Mouse (Mus musculus) Muller cell, postnatal 12 days (primary cell): ENCODE results near the gene Nxpe3.
A peak's percentile ranks its signal among the peaks of the same experiment; 100 is the strongest.

Source experiments
- DNase-seq: peaks from one replicate; pipeline ENCODE4 v3.0.0-alpha.2; 2015; ENCODE audit errors: inconsistent ontology term

Nxpe3 gene

GRCm38 (mm10) chr16:55894893-55895650 lies at the start of gene Nxpe3:
Gene Nxpe3 (minus strand): TSS chr16:55895285.
- DNase-seq: peak; percentile 94

DNA sequence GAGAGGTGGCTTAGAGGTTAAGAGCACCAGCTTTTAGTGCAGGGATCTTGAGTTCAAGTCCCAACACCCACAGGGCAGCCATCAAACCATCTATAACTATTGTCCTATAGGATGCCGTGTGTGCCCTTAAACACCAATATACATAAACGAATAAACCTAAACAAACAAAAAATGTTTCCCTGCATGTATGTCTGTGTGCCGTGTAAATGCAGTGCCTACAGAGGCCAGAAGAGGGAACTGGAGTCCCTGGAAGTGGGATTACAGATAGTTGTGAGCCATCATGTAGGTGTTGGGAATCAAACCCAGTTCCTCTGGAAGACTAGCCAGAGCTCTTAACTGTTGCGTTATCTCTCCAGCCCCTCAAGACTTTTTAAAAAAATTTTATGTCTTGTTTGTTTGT lies 45.7 kb upstream of the Nxpe3 start:
- DNase-seq: no peak

GRCm38 (mm10) chr16:55939703-55940102 lies 44.6 kb upstream of the Nxpe3 start:
- no peak for DNase-seq

DNA sequence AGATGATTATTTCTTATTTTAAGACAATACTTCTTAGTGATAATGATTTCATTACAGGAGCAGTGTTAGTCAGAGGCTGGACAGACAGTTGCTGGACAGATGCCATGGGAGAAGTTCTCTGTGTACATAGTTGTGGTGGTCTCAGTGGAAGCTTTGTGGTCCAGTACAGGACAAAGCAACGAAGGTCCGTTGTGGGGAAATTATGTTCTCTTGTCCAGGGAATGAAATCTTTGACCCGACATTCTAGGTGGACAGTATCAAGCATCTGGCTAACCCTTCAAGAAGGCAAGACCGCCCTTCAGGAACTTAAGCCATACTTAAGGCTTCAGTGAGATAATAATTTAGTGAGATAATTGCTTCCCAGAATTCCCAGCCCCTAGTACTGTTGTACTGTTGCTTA lies 43.7 kb upstream of the Nxpe3 start:
- no peak for DNase-seq

DNA sequence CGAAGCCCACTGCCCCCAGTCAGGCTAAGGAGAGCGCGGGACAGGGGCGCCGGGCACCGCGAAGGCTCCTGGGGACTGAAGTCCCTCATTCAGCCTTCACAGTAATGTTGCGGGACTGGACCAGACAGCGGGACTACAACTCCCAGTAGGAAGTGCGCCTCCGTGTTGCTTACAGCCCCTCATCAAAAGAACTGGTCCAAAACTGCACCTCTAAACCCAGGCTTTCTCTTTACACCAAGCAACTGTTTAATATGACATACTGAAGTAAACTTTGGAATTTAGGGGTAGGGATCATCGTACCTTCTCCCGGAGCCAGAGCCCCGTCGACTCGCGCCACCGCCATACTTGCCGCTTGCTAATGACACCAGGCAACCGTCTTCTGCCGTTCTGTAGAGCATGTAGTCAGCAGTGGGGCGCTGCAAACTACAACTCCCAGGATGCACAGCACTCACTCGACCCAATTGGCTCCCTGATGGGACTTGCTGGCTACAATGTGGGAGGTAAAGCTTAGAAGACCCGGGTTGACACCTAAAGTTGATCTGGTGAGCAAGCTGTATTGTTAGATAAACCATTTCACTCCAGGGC lies 39.5 kb upstream of the Nxpe3 start, which contains the start of gene Cep97:
Cep97 (minus strand) TSS at position 403 of the 585 bp plus-strand sequence.
- peak; percentile 92 for DNase-seq

- DNase-seq: peak; percentile 42
Measured at GRCm38 (mm10) chr16:55933681-55934343, 38.7 kb upstream of the Nxpe3 start.

DNA sequence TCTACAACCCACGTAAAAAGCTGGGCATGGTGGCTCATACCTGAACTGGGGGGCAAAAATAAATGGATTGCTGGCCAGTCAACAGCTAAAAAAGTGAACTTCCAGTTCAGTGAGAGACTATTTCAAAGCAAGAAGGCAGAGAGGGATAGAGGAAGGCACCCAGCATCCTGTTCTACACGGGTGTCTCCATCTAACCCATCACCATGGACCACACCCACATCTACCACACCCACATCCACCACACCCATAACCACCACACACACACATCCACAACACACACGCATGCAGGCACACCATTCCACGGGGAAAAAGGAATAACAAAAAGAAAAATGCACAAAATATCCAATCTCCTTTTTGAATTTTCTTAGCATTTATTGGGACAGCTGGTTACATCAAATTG lies 28.9 kb upstream of the Nxpe3 start:
- no peak for DNase-seq

DNA sequence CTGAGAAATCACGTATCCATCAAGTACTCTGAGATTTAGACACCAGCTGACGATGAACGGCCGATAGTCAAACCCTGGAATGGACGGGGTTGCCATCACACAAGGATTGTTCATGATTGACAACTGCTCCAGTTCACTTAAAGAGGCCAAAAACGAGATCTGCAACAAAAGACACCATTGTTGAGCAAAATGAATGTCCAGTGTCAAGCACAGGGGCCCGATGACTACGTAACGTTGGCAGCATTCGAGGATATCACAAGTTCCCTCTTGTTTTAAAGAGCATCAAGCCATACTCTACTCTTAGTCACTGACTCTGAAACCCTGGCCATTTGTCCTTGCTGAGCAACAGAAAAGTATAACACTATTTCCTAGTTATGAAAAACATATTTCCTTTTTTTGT lies 27.0 kb upstream of the Nxpe3 start:
- DNase-seq: no peak

GRCm38 (mm10) chr16:55914716-55915115 lies 19.6 kb upstream of the Nxpe3 start:
- DNase-seq: no peak

GRCm38 (mm10) chr16:55910208-55910793 lies 15.2 kb upstream of the Nxpe3 start:
- no peak for DNase-seq

DNA sequence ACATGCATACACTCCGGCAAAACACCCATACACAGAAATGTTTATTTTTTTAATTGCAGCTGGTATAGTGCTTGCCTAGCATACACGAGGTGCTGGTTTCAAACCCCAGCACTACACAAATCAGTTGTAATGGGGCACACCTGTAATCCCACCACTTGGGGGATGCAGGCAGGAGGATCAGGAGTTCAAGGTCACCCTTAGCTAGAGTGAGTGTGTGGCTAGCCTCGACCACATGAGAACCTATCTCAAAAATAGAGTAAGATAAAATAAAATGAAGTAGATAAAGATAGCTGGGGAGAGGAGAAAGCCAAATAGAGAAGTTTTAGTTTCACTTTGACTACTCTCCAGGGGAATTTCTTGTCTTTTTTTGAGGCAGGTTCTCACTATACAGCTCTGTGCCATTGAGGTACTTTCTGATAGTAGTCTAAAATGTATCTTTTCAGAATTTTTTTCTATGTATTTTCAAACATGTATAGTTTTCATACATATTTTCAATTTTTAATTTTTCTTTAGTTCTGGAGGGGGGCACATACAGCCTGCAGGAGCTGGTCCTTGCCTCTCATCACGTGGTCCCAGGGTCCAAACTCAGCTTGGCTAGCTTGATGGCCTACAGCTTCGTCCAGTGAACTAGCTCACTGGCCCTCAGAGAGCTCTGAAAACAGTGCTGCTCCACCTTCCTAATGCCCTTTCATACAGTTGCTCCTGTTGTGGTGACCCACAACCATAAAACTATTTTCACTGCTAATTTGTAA lies 12.0 kb upstream of the Nxpe3 start:
- no peak for DNase-seq

- DNase-seq: no peak
Measured at GRCm38 (mm10) chr16:55905370-55905769, 10.3 kb upstream of the Nxpe3 start.

GRCm38 (mm10) chr16:55901839-55902756 lies 7.0 kb upstream of the Nxpe3 start:
- DNase-seq: no peak

DNA sequence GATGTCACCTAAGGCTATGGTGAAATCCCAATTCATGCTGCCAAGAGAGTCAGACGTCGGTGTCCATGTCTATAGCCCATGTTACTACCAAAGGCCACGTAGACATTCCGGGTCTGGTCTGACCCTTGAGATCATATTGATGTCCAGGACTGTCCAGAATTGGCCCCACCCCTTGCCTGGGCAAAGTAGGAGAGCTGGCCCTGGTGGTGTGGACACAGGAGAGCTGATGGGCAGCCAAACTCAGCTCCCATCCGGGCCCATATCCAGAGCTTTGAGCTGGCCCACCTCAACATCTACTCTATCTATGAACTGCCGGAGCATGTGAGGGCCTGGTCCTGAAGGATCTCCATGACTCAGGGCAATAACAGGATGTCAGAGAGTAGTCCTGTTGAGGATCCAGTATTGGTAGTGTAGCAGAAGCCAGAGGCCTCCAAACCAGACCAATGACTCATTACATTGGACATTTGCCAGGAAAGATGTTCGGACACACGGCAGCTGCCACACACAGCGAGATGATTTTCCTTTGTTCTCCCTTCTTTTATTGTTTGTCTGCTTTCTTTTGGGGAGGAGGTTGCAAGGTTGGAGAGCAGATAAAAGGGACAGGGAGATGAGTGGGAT lies 3.4 kb upstream of the Nxpe3 start:
- DNase-seq: peak; percentile 84

DNA sequence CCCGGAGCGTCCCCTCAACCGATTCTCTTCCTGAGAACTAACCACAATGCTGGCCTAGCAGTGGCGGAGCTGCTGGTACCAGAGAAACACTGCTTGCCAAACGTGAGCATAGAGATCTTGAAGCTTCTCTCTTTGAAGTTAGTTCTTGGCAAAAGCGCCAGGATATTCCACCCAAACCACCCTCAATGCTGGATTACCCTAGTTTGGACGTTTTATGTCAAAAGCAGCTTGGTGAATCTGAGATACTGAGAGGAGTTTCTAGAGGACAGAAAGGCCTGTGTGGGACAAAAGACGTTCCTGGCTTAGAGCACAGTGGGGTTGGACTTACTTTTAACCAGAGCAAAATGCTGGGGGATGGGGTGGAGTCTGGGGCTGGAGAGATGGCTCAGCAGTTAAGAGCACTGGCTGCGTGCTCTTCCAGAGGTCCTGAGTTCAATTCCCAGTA lies 588 bp upstream of the Nxpe3 start:
- DNase-seq: no peak

DNA sequence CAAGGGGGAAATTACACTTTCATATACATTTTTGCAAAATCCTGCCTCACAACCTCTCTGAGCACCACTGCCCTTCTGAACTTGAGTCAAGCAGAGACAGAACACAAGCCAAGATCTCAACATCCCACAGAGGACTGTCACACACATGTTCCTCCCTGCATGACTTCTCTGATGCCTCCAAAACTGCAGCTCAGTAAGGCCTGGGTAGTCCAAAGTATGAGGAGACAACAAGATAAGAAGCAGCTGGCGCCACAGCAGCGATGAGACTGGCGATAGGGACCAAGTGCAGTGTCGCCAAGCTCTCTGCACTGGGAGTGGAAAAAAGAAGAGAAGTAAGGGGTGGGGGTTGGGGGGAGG lies 571 bp downstream of the Nxpe3 start:
- DNase-seq: peak; percentile 38

DNA sequence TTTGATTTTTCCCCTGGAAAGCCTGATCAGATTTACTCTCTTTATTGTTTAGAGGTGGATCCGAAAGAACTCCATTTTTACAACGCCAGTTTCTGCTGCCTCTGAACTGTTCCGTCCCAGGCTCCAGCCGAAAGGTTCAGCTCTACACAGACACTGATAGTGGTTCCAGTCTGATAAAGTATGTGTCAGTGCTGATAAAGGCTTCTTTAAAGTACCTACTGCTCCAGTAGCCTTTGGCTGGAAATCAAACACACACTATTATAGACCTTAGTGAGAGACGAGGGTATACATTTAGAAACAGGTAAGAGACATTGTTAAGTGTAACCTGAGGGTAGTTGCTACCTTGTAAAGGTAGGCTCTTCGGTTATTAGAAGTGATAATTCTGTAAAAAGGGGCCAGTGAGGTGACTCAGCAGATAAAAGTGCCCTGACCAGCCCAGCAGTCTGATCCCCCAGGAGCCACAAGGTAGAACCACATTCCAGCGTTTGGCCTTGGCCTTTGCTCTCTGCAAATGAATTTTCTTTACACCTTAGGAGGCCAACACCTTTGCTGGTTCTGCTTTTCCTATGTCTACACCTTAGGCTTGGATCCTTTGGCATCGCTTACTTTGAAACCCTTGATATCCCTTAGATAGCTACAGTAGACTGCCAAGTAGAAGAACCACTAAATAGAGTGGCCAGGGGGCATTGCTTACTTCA lies 1.5 kb downstream of the Nxpe3 start:
- DNase-seq: no peak

GRCm38 (mm10) chr16:55892484-55892883 lies 2.6 kb downstream of the Nxpe3 start:
- no peak for DNase-seq

DNA sequence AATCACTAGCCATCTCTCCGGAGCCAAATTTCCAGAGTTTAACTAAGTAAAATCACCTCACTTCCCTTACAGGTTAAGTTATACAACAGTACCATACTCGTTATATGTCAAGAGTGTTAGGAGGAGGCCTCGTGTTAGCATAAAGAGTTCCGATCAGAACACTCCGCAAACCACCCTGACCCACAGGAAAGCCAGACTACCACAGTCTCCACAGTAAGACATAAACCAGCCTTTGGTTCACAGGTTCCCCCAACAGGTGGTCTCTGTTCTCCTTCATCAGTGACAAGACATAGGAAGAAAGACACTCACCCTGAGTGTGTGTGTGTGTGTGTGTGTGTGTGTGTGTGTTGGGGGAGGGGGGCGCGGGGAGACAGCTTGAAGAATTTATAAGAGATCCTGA lies 3.7 kb downstream of the Nxpe3 start:
- DNase-seq: no peak
